In the genomic region with DNA sequence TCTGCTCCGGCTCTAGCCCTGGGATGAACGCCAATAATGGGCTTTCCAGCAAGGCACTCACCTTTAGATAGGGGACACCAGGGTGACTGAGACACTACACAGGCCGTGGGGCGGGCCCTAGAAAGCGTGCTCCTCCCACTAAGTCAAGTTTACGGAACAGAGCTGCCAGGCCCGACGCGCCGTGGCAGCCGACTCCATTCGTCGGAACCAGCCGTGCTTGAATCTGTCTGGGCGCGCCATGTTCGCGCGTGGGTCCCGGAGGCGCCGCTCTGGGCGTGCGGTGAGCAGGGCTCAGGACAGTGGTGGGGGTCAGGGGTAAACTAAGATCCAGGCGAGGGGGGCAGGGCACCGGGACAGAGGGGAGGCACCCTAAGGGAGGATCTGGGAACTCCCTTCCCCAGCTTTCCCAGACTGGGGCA, we compare ENCODE assay signal across 8 mouse cellular contexts. TPM values are rescaled to one million over a fixed set of nuclear protein-coding genes. Genes with fewer than 3 reads are reported as not detected.
DNase-seq lines count a peak whose midpoint lies in the region; ATAC-seq and TF ChIP-seq lines count a peak whose summit lies in the region.

A gene (plus strand): TSS at position 40 of the 419 bp plus-strand sequence.

- ATAC-seq in inflammation-experienced regulatory T-cells, adult 6 months, result peak; percentile 96
- peak; percentile 67 for ATAC-seq in liver, embryonic 15.5 days (ENCODE audit: insufficient read depth)
- no peak for ATAC-seq in neural tube, embryonic 12.5 days (ENCODE audit: low FRiP score, low read depth)

- no peak for DNase-seq in cerebellum, adult 2 months
- no peak for DNase-seq in cerebellum, adult 11 months
- DNase-seq in adrenal gland, postnatal 4 days (ENCODE audit: low spot score in 2 of 2), result peak in 1 of 2 experiments; percentile 20
- peak; percentile 60 to 61 for DNase-seq in gastrocnemius, postnatal 36 days
- no peak for DNase-seq in layer of hippocampus, adult 18-20 months (ENCODE audit: low spot score in 2 of 2)

- H3K4me1 ChIP-seq in cerebellum, adult 2 months (ENCODE audit: control insufficient read depth, insufficient read depth, low read length), result no peaks in the 10 kb centered on the region
- no peaks in the 10 kb centered on the region; the same call in 1 of the 2 replicates for H3K4me1 ChIP-seq in liver, embryonic 15.5 days (replicated peaks)
- H3K4me1 ChIP-seq in neural tube, embryonic 12.5 days, result no peaks in the 10 kb centered on the region

- H3K4me2 ChIP-seq in liver, embryonic 15.5 days, result peak within 1 kb of the TSS; percentile 61
- H3K4me2 ChIP-seq in neural tube, embryonic 12.5 days (replicated peaks), result peak within 1 kb of the TSS; percentile 50

- peak within 1 kb of the TSS; percentile 35; the same call in 1 of the 2 replicates for H3K9ac ChIP-seq in liver, embryonic 15.5 days
- no peak within 1 kb of the TSS for H3K9ac ChIP-seq in neural tube, embryonic 12.5 days

- intact Hi-C loops in gastrocnemius, postnatal 36 days (cut with DNase I), result no loop called here

- no peak for TF ChIP-seq CTCF in cerebellum, adult 2 months (IDR thresholded peaks at IDR 0.05; ENCODE audit: borderline replicate concordance, insufficient read depth, low read depth, low read length)

- H3K9me3 ChIP-seq in liver, embryonic 15.5 days (replicated peaks), result no peaks in the 10 kb centered on the region
- no peaks in the 10 kb centered on the region for H3K9me3 ChIP-seq in neural tube, embryonic 12.5 days

- peak within 1 kb of the TSS; percentile 32 for H3K4me3 ChIP-seq in cerebellum, adult 2 months (replicated peaks; ENCODE audit: insufficient read depth, low read depth, low read length)
- peak within 1 kb of the TSS; percentile 55 for H3K4me3 ChIP-seq in liver, embryonic 15.5 days (replicated peaks)
- peak within 1 kb of the TSS; percentile 22 for H3K4me3 ChIP-seq in neural tube, embryonic 12.5 days

- H3K36me3 ChIP-seq in liver, embryonic 15.5 days (replicated peaks), result no peaks in the 10 kb centered on the region
- H3K36me3 ChIP-seq in neural tube, embryonic 12.5 days, result no peaks in the 10 kb centered on the region

- no peak for TF ChIP-seq POLR2A in cerebellum, adult 2 months (IDR thresholded peaks at IDR 0.05; ENCODE audit: borderline replicate concordance, insufficient read depth, low read length)

- H3K27me3 ChIP-seq in cerebellum, adult 2 months (ENCODE audit: control insufficient read depth, insufficient read depth, low read length), result no peaks in the 10 kb centered on the region
- H3K27me3 ChIP-seq in liver, embryonic 15.5 days, result no peaks in the 10 kb centered on the region
- H3K27me3 ChIP-seq in neural tube, embryonic 12.5 days (replicated peaks), result no peaks in the 10 kb centered on the region

- WGBS in cerebellum, adult 2 months, result 12% methylated on average over 26 of the region's 26 CpGs
- WGBS in liver, embryonic 15.5 days (ENCODE audit: insufficient replicate concordance), result 17% methylated on average over 26 of the region's 26 CpGs
- 15% methylated on average over 26 of the region's 26 CpGs for WGBS in neural tube, embryonic 12.5 days

- no peak within 1 kb of the TSS for H3K27ac ChIP-seq in cerebellum, adult 2 months (ENCODE audit: insufficient read depth, low read length)
- peak within 1 kb of the TSS; percentile 64; the same call in 1 of the 2 replicates for H3K27ac ChIP-seq in liver, embryonic 15.5 days (replicated peaks)
- H3K27ac ChIP-seq in neural tube, embryonic 12.5 days, result no peak within 1 kb of the TSS

RNA-seq across cellular contexts. Expression of the gene that starts here (rescaled TPM):
- polyA plus RNA-seq in cerebellum, adult 2 months (2012; rRNA removed), result 1.7 and 2.1 TPM in 2 replicates
- 10 to 100 TPM; 16.4 to 18.7 TPM for total RNA-seq in adrenal gland, postnatal 4 days (2021)
- total RNA-seq in gastrocnemius, postnatal 36 days (2021), result 10 to 100 TPM; 23.1 to 24.9 TPM
- 1 to 10 TPM; 4.6 to 8.3 (median 7.4) TPM for polyA plus RNA-seq in inflammation-experienced regulatory T-cells, adult 6 months (2017; shearing (Covaris generic))
- 1.1 and 1.5 TPM in 2 replicates for polyA plus RNA-seq in liver, embryonic 15.5 days (2015; fragmentation: Nextera tagmentation; extraction: Ambion mirVana)
- 2.4 and 3.0 TPM in 2 replicates for polyA plus RNA-seq in neural tube, embryonic 12.5 days (2016; fragmentation: Nextera tagmentation; extraction: Ambion mirVana)
- total RNA-seq in layer of hippocampus, adult 18-20 months (2021), result 1 to 10 TPM; 1.5 TPM

Comparison
In these comparisons a context has a peak if more than half of its experiments do, and no peak if none do; other contexts are left out.
1. RNA of the gene that starts here (total RNA-seq): 23.1 to 24.9 TPM in gastrocnemius, postnatal 36 days and 16.4 to 18.7 TPM in adrenal gland, postnatal 4 days; 1.5 TPM in layer of hippocampus, adult 18-20 months; every median in the first group is over 4 times any median in the second.
2. DNase-seq: peak in gastrocnemius, postnatal 36 days (2 of 2); none in cerebellum, adult 2 months (0 of 2), cerebellum, adult 11 months (single experiment) and layer of hippocampus, adult 18-20 months (0 of 2).
3. Peak in every context shown above with its lines, with median percentiles within 50 percentile points of each other: H3K4me3 ChIP-seq.